Mouse (Mus musculus) limb, embryonic 13.5 days (tissue): ENCODE data around the gene Celf2. TPM values are rescaled to one million over a fixed set of nuclear protein-coding genes. Genes with fewer than 3 reads are reported as not detected.

Experiments used
- ATAC-seq: fragments of 200-750 bp; cut with Nextera tagmentation; 2 replicates; pipeline ENCODE4 v1.8.0; 2017; ENCODE audit warnings: low read depth, moderate number of reproducible peaks, moderate TSS enrichment; ENCODE audit not compliant: low FRiP score
- H3K27ac ChIP-seq: fragments of 300-500 bp; sonication (generic); 2 replicates; pipeline ENCODE4 v1.5.1; 2015; ENCODE audit warnings: inconsistent platforms, mild to moderate bottlenecking, moderate library complexity
- H3K27me3 ChIP-seq: fragments of 300-500 bp; sonication (generic); 2 replicates; pipeline ENCODE4 v1.6.1; 2015; ENCODE audit warnings: mild to moderate bottlenecking, inconsistent platforms
- H3K36me3 ChIP-seq: fragments of 300-500 bp; sonication (generic); 2 replicates; pipeline ENCODE4 v1.6.1; 2015; ENCODE audit warnings: inconsistent platforms, mild to moderate bottlenecking, moderate library complexity
- H3K4me1 ChIP-seq: fragments of 300-500 bp; sonication (generic); 2 replicates; pipeline ENCODE4 v1.6.1; 2015; ENCODE audit warnings: inconsistent platforms
- H3K4me2 ChIP-seq: fragments of 300-500 bp; sonication (generic); replicated peaks from 2 replicates; pipeline ENCODE4 v1.6.1; 2015; ENCODE audit warnings: inconsistent platforms, mild to moderate bottlenecking, moderate library complexity
- H3K4me3 ChIP-seq: fragments of 300-500 bp; sonication (generic); 2 replicates; pipeline ENCODE4 v1.5.1; 2015; ENCODE audit warnings: moderate library complexity, mild to moderate bottlenecking, inconsistent platforms
- H3K9ac ChIP-seq: fragments of 300-500 bp; sonication (generic); 2 replicates; pipeline ENCODE4 v1.6.1; 2015; ENCODE audit warnings: mild to moderate bottlenecking, inconsistent platforms
- H3K9me3 ChIP-seq: fragments of 300-500 bp; sonication (generic); 2 replicates; pipeline ENCODE4 v1.6.1; 2016; ENCODE audit warnings: inconsistent platforms
- WGBS: fragments of 180-500 bp; shearing (Covaris S2); methylation state at CpG from one replicate; pipeline ENCODE4 v1.1.7; 2015; 5-methylcytosine and 5-hydroxymethylcytosine counted together
- polyA plus RNA-seq: library from polyadenylated mRNA; unstranded; fragments of >200 nt; fragmentation: Nextera tagmentation; extraction: Ambion mirVana; gene quantifications from 2 replicates; pipeline ENCODE4 v1.2.1, GENCODE M21; 2015

Gene Celf2
- polyA plus RNA-seq, 1 experiment from 2014 or later: 68.8 TPM

DNA sequence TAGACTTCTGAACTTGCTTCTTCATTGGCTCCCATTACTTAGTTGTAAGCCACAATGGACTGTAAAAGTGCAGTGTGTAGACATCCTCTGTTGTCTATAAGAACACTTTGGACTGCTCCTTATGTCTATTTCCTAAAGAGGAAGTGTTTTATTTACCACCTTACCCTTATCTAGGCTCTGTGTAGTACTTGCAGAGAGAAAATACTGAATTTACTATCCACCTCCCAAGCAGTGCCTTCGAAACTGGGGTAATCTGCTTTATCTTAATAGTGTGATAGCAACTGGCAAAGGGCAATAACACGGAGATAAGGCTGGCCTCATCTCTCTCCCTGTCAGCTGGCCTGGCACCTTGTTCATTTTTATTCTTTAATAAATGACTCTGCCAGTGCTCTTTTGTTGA, 259.0 kb downstream of the Celf2 start:
- H3K4me2 ChIP-seq: no peak overlapping the region
- H3K36me3 ChIP-seq: no peaks in the 10 kb centered on the region
- H3K4me3 ChIP-seq: no peak overlapping the region
- peaks cover 11% of the 10 kb centered on the region for H3K4me1 ChIP-seq
- WGBS: 59% methylated on average over 2 of the region's 2 CpGs
- H3K27ac ChIP-seq: no peak overlapping the region
- no peak overlapping the region for H3K9ac ChIP-seq
- no peak for ATAC-seq
- no peaks in the 10 kb centered on the region for H3K27me3 ChIP-seq
- H3K9me3 ChIP-seq: no peaks in the 10 kb centered on the region

DNA sequence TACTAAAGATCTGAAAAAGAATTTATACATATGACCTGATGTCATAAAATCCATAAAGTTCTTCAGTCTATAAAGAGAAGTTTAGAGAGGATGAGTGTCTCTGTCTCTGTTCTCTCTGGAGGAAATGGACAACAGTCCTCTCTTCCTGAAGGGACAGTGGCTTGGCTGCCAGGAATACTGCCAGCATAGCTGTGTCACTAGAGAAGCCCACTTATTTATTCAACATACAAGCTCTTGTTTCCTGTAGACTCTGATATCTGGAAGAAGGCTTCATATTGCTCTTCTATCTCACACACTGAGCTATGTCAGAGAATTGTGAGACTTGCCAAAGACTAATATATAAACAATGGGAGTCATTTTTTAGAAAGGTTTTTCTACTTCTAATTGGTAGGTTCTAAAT, 260.4 kb downstream of the Celf2 start:
- ATAC-seq: no peak
- H3K9ac ChIP-seq: no peak overlapping the region
- H3K4me1 ChIP-seq: peaks cover 11% of the 10 kb centered on the region
- H3K27me3 ChIP-seq: no peaks in the 10 kb centered on the region
- H3K4me2 ChIP-seq: no peak overlapping the region
- H3K4me3 ChIP-seq: no peak overlapping the region
- no peak overlapping the region for H3K27ac ChIP-seq
- H3K9me3 ChIP-seq: no peaks in the 10 kb centered on the region
- H3K36me3 ChIP-seq: no peaks in the 10 kb centered on the region

DNA sequence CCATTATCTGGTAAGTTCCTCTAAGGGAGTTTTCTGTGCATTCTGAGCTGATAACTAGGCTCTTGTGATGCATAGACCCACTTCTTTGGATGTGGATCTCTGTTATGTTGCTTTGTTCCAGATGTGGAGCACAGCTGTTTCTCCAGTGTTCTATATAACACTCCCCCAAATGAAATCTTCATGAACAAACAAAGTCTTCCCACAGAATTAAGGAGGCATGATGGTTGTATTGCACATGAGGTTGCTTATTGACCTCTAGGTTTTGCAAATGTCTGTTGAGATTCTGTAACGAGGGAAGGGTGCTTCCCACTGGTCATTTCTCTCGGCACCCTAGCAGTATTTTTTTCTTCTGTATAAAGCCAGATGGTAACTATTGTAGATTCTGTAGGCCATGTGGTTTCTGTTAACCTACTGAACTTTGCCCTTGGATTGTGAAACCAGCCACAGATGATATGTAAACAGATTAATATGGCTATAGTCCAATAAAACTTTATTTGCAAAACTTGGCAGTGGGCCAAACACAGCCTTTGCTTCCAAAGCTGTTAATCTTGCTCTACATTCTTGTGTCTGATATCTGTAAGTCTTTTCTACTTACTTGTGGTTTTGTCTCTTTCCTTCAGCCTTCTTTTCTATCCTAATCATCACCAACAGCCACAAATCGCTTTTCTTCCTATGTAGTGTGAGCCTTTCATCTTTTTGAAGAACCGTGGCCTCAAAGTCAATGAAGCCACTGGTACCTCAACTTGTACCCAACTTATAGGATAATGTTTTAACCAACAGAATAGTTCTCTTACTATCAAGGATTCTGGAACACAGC, 263.2 kb downstream of the Celf2 start:
- H3K9ac ChIP-seq: no peak overlapping the region
- H3K36me3 ChIP-seq: no peaks in the 10 kb centered on the region
- H3K4me3 ChIP-seq: no peak overlapping the region
- no peak overlapping the region for H3K27ac ChIP-seq
- no peak overlapping the region for H3K4me2 ChIP-seq
- H3K27me3 ChIP-seq: no peaks in the 10 kb centered on the region
- H3K4me1 ChIP-seq: peaks cover 11% of the 10 kb centered on the region
- H3K9me3 ChIP-seq: no peaks in the 10 kb centered on the region
- peak; percentile 80; the same call in 1 of the 2 replicates for ATAC-seq
- 24% methylated on average over 4 of the region's 4 CpGs for WGBS

DNA sequence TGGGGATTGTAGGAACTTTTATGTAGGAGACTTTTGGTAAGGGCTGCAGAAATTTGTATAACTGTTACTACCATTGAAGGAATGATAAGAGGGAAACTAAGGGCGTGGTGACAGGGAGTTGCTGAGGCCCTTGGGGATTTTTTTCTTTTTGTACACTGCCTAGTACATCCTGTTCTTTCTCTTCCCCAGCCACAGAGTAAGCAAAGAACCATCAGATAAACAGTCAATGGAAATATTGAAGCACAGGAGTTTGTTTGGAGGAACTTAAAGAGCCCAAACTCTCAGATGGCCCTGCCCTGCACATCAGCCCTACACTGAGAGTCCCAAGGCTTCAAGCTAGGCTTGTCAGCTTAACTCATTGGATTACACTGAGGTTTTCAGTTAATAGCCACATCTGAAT, 267.2 kb downstream of the Celf2 start:
- Histone ChIP-seq H3K36me3 (no peaks in the 10 kb centered on the region), H3K4me2 (no peak overlapping the region), H3K27me3 (no peaks in the 10 kb centered on the region), H3K4me1 (peaks cover 11% of the 10 kb centered on the region), H3K9ac (no peak overlapping the region), H3K4me3 (no peak overlapping the region), H3K9me3 (no peaks in the 10 kb centered on the region), H3K27ac (no peak overlapping the region)
- WGBS: 71% methylated on average over 1 of the region's 1 CpGs
- ATAC-seq: no peak

DNA sequence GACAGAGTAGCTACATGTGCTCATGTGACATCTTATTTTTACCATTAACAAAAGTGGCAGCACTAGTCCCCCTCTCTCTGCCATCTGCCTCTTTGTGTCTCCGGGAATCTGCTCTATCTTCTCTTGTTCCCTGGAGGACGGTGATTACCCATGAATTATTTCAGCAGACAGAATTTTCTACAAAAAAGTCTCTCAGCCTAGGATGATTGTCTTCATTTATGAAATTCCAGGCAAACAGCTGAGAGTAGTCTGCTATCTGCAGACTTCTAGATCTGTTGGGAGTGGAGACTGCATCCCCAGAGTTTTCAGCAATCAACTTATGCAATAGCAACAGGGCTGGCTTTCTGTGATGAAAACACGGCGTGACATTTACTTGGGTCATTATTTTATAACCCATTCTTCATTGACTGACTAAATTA, 267.8 kb downstream of the Celf2 start:
- Histone ChIP-seq H3K9me3 (no peaks in the 10 kb centered on the region), H3K9ac (no peak overlapping the region), H3K4me1 (peaks cover 9% of the 10 kb centered on the region), H3K36me3 (no peaks in the 10 kb centered on the region), H3K27ac (no peak overlapping the region), H3K4me2 (no peak overlapping the region), H3K4me3 (no peak overlapping the region), H3K27me3 (no peaks in the 10 kb centered on the region)
- WGBS: 79% methylated on average over 4 of the region's 4 CpGs
- ATAC-seq: no peak

DNA sequence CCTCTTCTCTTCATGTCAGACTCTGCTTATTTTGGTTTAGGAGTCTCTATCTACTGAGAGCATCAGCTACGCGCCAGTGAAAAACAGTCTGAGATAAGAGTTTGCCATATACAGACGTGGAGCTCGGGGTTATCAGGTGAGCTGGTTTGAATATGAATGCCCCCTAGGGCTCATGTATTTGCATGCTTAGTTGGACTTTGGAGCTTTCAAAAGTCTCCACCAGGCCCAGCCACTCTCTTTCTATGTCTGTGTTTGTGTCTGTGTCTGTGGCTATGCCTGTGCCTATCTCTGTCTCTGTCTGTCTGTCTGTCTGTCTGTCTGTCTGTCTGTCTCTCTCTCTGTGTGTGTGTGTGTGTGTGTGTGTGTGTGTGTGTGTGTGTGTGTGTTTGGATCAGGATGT, 272.1 kb downstream of the Celf2 start:
- 91% methylated on average over 4 of the region's 4 CpGs for WGBS
- no peak for ATAC-seq
- Histone ChIP-seq H3K27ac (no peak overlapping the region), H3K4me2 (no peak overlapping the region), H3K4me1 (no peaks in the 10 kb centered on the region), H3K36me3 (no peaks in the 10 kb centered on the region), H3K27me3 (no peaks in the 10 kb centered on the region), H3K9ac (no peak overlapping the region), H3K4me3 (no peak overlapping the region), H3K9me3 (no peaks in the 10 kb centered on the region)

DNA sequence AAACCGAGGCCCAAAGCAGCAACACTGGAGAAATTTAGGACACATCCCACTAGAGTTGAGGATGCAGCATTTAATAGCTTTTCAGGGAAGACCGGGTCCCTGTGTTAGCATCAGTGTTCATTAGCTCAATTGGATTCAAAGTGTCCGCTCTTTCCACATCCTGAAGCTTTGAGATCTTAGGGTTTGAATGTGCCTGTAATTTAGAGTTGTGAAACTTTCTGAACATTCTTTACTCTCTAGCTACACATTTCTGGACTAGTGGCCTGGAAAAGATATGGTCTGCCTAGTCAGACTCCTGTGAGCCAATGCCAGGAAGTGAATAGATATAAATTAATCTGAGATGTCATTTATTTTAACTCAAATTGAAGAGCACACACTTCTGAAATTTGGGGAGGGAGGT, 272.9 kb downstream of the Celf2 start:
- no peaks in the 10 kb centered on the region for H3K9me3 ChIP-seq
- ATAC-seq: no peak
- no peak overlapping the region for H3K4me3 ChIP-seq
- H3K36me3 ChIP-seq: no peaks in the 10 kb centered on the region
- no peaks in the 10 kb centered on the region for H3K4me1 ChIP-seq
- H3K4me2 ChIP-seq: no peak overlapping the region
- WGBS: 88% methylated on average over 3 of the region's 3 CpGs
- no peak overlapping the region for H3K9ac ChIP-seq
- no peaks in the 10 kb centered on the region for H3K27me3 ChIP-seq
- H3K27ac ChIP-seq: no peak overlapping the region

DNA sequence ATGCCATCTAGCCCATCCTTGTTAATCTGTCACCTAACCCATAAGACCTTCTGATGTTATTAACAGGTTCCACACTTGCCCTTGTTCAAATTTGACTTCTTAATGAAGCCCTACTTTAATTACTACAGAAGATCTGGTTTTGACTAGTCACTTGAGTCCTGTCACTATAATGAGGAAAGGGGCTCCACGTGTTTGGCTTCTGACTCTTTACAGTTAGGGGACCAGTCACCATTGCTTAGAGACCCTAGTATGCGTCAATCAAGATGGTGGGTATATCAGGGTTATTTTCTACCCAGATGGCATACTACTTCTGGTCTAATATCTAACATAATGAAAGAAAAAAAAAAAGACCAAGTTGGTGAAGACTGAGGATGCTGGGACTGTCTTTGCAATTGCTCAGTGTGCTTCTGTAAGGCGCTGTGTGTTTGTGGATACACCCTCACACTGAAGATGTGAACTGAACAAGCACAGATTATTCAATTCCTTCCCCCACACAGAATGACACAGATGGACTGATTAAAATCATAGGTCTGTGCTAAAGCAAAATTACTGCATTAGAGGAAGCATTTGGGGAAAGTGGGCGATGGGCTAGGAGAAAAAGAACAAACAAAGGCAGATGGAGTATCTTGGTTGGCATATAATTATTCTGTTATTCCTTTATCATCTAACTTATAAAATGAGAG, 274.2 kb downstream of the Celf2 start:
- Histone ChIP-seq H3K36me3 (no peaks in the 10 kb centered on the region), H3K9ac (no peak overlapping the region), H3K4me3 (no peak overlapping the region), H3K9me3 (no peaks in the 10 kb centered on the region), H3K27me3 (no peaks in the 10 kb centered on the region), H3K27ac (no peak overlapping the region), H3K4me2 (no peak overlapping the region), H3K4me1 (no peaks in the 10 kb centered on the region)
- ATAC-seq: no peak
- 86% methylated on average over 4 of the region's 4 CpGs for WGBS

DNA sequence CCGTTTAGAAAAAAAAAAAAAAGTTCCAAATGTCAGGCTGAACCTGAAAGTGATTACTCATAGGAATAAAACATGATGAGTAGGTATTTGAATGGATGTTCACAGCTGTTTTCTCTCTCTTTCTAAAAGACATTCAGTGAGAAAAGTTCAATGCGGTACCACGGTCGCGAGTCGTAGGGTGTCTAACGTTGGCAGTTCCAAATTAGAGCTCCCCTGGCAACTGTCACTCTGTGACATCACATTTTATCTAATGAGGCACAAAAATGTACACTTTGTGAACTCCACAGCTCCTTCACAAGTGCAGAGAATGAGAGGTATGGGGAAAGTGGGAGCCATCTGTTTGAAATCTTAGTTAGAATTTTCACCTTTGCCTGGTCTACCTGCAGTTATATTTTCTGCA, 274.8 kb downstream of the Celf2 start:
- H3K4me2 ChIP-seq: no peak overlapping the region
- H3K27ac ChIP-seq: no peak overlapping the region
- H3K27me3 ChIP-seq: no peaks in the 10 kb centered on the region
- H3K9ac ChIP-seq: no peak overlapping the region
- no peak for ATAC-seq
- no peaks in the 10 kb centered on the region for H3K4me1 ChIP-seq
- H3K36me3 ChIP-seq: no peaks in the 10 kb centered on the region
- H3K4me3 ChIP-seq: no peak overlapping the region
- WGBS: 82% methylated on average over 7 of the region's 7 CpGs
- H3K9me3 ChIP-seq: no peaks in the 10 kb centered on the region

DNA sequence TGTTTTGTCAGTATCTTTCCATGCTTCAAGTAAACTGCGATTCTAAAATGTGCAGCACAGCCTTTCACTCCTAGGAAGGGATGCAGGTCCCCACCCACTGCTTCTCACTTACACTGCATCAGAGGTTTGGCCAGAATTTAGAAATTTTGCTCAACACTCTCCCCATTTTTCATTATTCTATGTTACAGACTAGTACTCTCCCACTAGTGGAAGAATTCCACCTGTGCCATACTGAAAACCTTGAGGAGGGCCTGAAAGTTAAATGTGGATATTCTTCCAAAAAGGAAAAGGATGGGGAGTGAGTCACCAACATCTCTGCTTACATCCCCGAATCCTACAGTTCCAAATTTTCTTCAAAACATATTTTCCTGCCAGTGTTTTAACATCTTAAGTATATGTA, 276.0 kb downstream of the Celf2 start:
- Histone ChIP-seq H3K27ac (no peak overlapping the region), H3K9me3 (no peaks in the 10 kb centered on the region), H3K4me1 (no peaks in the 10 kb centered on the region), H3K4me2 (no peak overlapping the region), H3K36me3 (no peaks in the 10 kb centered on the region), H3K9ac (no peak overlapping the region), H3K27me3 (no peaks in the 10 kb centered on the region), H3K4me3 (no peak overlapping the region)
- no peak for ATAC-seq
- WGBS: 80% methylated on average over 2 of the region's 2 CpGs

DNA sequence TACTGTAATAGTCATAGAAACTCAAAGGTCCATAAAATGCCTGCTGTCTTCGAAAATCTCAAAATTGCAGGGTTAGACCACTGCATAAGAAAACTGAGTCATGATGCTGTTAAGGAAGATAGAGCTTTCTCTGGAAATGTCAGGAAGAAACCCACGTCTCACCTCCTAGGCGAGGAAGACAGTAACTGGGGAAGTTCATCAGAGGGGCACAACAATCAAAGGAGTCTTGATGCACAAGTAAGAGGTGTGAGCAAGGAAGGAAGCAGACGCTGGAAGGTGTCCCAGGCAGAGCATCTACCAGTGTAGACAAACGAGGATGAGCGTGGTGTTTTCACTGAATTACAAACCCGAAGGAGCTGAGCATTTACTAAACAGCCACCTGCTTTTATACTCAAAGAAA, 282.6 kb downstream of the Celf2 start:
- Histone ChIP-seq H3K27me3 (no peaks in the 10 kb centered on the region), H3K9ac (no peak overlapping the region)

DNA sequence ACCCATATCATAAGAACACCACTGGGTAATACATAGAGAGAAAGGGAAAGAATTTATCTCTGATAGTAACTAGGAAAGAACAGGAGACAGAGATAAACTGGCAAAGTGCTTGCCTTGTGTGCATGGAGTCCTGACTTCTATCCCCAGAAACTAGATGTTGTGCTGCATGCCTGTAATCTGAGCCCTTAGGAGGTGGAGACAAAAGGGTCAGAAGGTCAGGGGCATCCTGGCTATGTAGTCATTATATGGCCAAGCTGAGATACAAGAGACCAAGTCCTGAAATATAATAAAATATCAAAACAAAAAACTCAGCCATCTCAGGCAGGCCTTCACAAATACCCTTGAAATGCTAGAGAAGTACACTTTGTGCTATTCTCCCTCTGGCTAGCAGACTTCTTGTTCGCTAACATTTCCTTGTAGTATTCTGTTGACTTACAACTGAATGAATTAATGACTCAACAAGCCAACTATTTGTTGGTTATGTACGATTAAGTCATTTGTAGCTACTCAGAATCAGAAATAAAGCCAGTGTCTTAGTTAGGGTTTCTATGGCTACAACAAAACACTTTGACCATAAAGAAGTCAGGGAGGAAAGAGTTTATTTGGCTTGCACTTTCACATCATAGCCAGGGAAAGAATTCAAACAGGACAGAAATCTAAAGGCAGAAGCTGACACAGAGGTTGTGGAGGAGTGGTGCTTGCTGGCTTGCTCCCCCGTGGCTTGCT, 284.9 kb downstream of the Celf2 start:
- Histone ChIP-seq H3K4me1 (no peaks in the 10 kb centered on the region), H3K36me3 (no peaks in the 10 kb centered on the region), H3K4me2 (no peak overlapping the region), H3K9me3 (no peaks in the 10 kb centered on the region), H3K27ac (no peak overlapping the region), H3K27me3 (no peaks in the 10 kb centered on the region), H3K4me3 (no peak overlapping the region), H3K9ac (no peak overlapping the region)
- ATAC-seq: no peak
- 81% methylated on average over 3 of the region's 3 CpGs for WGBS

More for the DNA sequence above, 282.6 kb downstream of the Celf2 start:
- Histone ChIP-seq H3K9me3 (no peaks in the 10 kb centered on the region), H3K4me1 (no peaks in the 10 kb centered on the region), H3K36me3 (no peaks in the 10 kb centered on the region), H3K27ac (no peak overlapping the region), H3K4me2 (no peak overlapping the region), H3K4me3 (no peak overlapping the region)
- ATAC-seq: no peak
- 83% methylated on average over 7 of the region's 7 CpGs for WGBS
